Mouse (Mus musculus) MEL (cell line): Measurements from ENCODE around the gene Zbtb46. TPM values are rescaled to one million over a fixed set of nuclear protein-coding genes. Genes with fewer than 3 reads are reported as not detected.

ENCODE experiments used
- DNase-seq: peaks from one replicate; pipeline ENCODE4 v3.0.0; 2011; ENCODE audit warnings: low read depth, low spot score
- H3K27ac ChIP-seq: 2 replicates; pipeline ENCODE4 v1.5.1; 2012; ENCODE audit warnings: low read depth, mild to moderate bottlenecking, control low read depth, low read length, moderate library complexity; ENCODE audit not compliant: control insufficient read depth
- H3K27me3 ChIP-seq, 2 experiments: fragments of 150-350 bp in 1 of 2; sonication (generic) in 1 of 2; 2 replicates each; pipeline ENCODE4 v1.6.1; 2012; ENCODE audit warnings: low read length in 2 of 2, mild to moderate bottlenecking in 2 of 2, improper control_type of control experiment in 1 of 2, moderate library complexity in 1 of 2; ENCODE audit not compliant: insufficient read depth in 2 of 2, control insufficient read depth in 1 of 2
- H3K36me3 ChIP-seq, 2 experiments: 2 replicates each; pipeline ENCODE4 v1.6.1; 2012 to 2014; ENCODE audit warnings: low read length in 2 of 2, improper control_type of control experiment in 1 of 2, inconsistent platforms in 1 of 2, mild to moderate bottlenecking in 1 of 2; ENCODE audit not compliant: insufficient read depth in 2 of 2, control insufficient read depth in 1 of 2
- H3K4me1 ChIP-seq, 2 experiments: fragments of 150-350 bp in 1 of 2; sonication (generic) in 1 of 2; 2 replicates each; pipeline ENCODE4 v1.6.1; 2012; ENCODE audit warnings: low read length in 2 of 2, improper control_type of control experiment in 1 of 2, mild to moderate bottlenecking in 1 of 2; ENCODE audit not compliant: insufficient read depth in 2 of 2, control insufficient read depth in 1 of 2
- H3K4me3 ChIP-seq, 2 experiments: fragments of 150-350 bp in 1 of 2; sonication (generic) in 1 of 2; 2 replicates each; pipeline ENCODE4 v1.5.1; 2012; ENCODE audit warnings: low read depth in 2 of 2, low read length in 2 of 2, mild to moderate bottlenecking in 2 of 2, moderate library complexity in 2 of 2, control low read depth in 1 of 2, improper control_type of control experiment in 1 of 2; ENCODE audit not compliant: control insufficient read depth in 1 of 2, insufficient read depth in 1 of 2
- H3K79me2 ChIP-seq: 2 replicates; pipeline ENCODE4 v1.6.1; 2012; ENCODE audit warnings: mild to moderate bottlenecking, low read length, moderate library complexity; ENCODE audit not compliant: control insufficient read depth, poor library complexity, insufficient read depth
- H3K9ac ChIP-seq: 2 replicates; pipeline ENCODE4 v1.6.1; 2012; ENCODE audit warnings: low read depth, mild to moderate bottlenecking, control low read depth, low read length, moderate library complexity; ENCODE audit not compliant: control insufficient read depth, poor library complexity, severe bottlenecking
- H3K9me3 ChIP-seq: fragments of 150-350 bp; sonication (generic); replicated peaks from 2 replicates; pipeline ENCODE4 v1.6.1; 2012; ENCODE audit warnings: mild to moderate bottlenecking, low read length, improper control_type of control experiment, moderate library complexity; ENCODE audit not compliant: insufficient read depth
- CHD2 ChIP-seq: IDR thresholded peaks from 2 replicates; pipeline ENCODE4 v1.6.1; 2011; ENCODE audit warnings: low read length, improper control_type of control experiment
- CTCF ChIP-seq, 3 experiments: IDR thresholded peaks in 2 of 3; conservative IDR thresholded peaks in 1 of 3; 2 replicates each; pipeline ENCODE4 v1.5.1; 2011 to 2012; ENCODE audit warnings: low read length in 3 of 3, low read depth in 2 of 3, mild to moderate bottlenecking in 2 of 3, improper control_type of control experiment in 1 of 3, inconsistent platforms in 1 of 3, mixed read lengths in 1 of 3, moderate library complexity in 1 of 3; ENCODE audit not compliant: control insufficient read depth in 1 of 3, insufficient read depth in 1 of 3, poor library complexity in 1 of 3, severe bottlenecking in 1 of 3
- ELF1 ChIP-seq: IDR thresholded peaks from 2 replicates; pipeline ENCODE4 v1.6.1; 2014; ENCODE audit warnings: low read depth, mild to moderate bottlenecking, inconsistent platforms, low read length, improper control_type of control experiment, moderate library complexity
- ETS1 ChIP-seq: IDR thresholded peaks from 2 replicates; pipeline ENCODE4 v1.6.1; 2012; ENCODE audit warnings: low read depth, mild to moderate bottlenecking, inconsistent platforms, low read length, improper control_type of control experiment, moderate library complexity
- GABPA ChIP-seq: IDR thresholded peaks from 2 replicates; pipeline ENCODE4 v1.6.1; 2012; ENCODE audit warnings: low read depth, mild to moderate bottlenecking, inconsistent platforms, low read length, improper control_type of control experiment, moderate library complexity
- GATA1 ChIP-seq: IDR thresholded peaks from 2 replicates; pipeline ENCODE4 v1.6.1; 2011; ENCODE audit warnings: low read depth, low read length, improper control_type of control experiment
- HCFC1 ChIP-seq: IDR thresholded peaks from 2 replicates; pipeline ENCODE4 v1.6.1; 2012; ENCODE audit warnings: low read depth, mild to moderate bottlenecking, inconsistent platforms, low read length, improper control_type of control experiment, moderate library complexity
- JUND ChIP-seq: IDR thresholded peaks from 2 replicates; pipeline ENCODE4 v1.6.1; 2011; ENCODE audit warnings: low read depth, mild to moderate bottlenecking, improper control_type of control experiment, low read length
- MAFK ChIP-seq: IDR thresholded peaks from 2 replicates; pipeline ENCODE4 v1.6.1; 2011; ENCODE audit warnings: low read depth, mild to moderate bottlenecking, low read length, improper control_type of control experiment, borderline replicate concordance
- MAX ChIP-seq: IDR thresholded peaks from 2 replicates; pipeline ENCODE4 v1.6.1; 2011; ENCODE audit warnings: low read length, improper control_type of control experiment
- NELFE ChIP-seq: IDR thresholded peaks from 2 replicates; pipeline ENCODE4 v1.6.1; 2011; ENCODE audit warnings: low read depth, low read length, improper control_type of control experiment
- NRF1 ChIP-seq: IDR thresholded peaks from 2 replicates; pipeline ENCODE4 v1.6.1; 2014; ENCODE audit warnings: low read depth, mild to moderate bottlenecking, inconsistent platforms, low read length, improper control_type of control experiment, moderate library complexity; ENCODE audit not compliant: poor library complexity, insufficient read depth, severe bottlenecking
- POLR2AphosphoS2 ChIP-seq: IDR thresholded peaks from 2 replicates; pipeline ENCODE4 v1.6.1; 2011; ENCODE audit warnings: low read length, improper control_type of control experiment
- RCOR1 ChIP-seq: IDR thresholded peaks from 2 replicates; pipeline ENCODE4 v1.6.1; 2012; ENCODE audit warnings: low read depth, mild to moderate bottlenecking, inconsistent platforms, low read length, improper control_type of control experiment
- SMC3 ChIP-seq: IDR thresholded peaks from 2 replicates; pipeline ENCODE4 v1.6.1; 2011; ENCODE audit warnings: low read depth, low read length, improper control_type of control experiment
- TBP ChIP-seq: IDR thresholded peaks from 2 replicates; pipeline ENCODE4 v1.8.0; 2011; ENCODE audit warnings: low read depth, low read length, improper control_type of control experiment
- USF1 ChIP-seq: IDR thresholded peaks from 2 replicates; pipeline ENCODE4 v1.6.1; 2014; ENCODE audit warnings: low read depth, mild to moderate bottlenecking, inconsistent platforms, low read length, improper control_type of control experiment, moderate library complexity
- USF2 ChIP-seq, 2 experiments: IDR thresholded peaks; 2 replicates each; pipeline ENCODE4 v1.6.1; 2011 to 2012; ENCODE audit warnings: improper control_type of control experiment in 2 of 2, low read length in 2 of 2, borderline replicate concordance in 1 of 2, inconsistent platforms in 1 of 2, low read depth in 1 of 2, mild to moderate bottlenecking in 1 of 2; ENCODE audit not compliant: insufficient read depth in 1 of 2
- ZMIZ1 ChIP-seq: IDR thresholded peaks from 2 replicates; pipeline ENCODE4 v1.6.1; 2012; ENCODE audit warnings: low read depth, mild to moderate bottlenecking, inconsistent platforms, low read length, improper control_type of control experiment, moderate library complexity
- polyA plus RNA-seq, 2 experiments: library from polyadenylated mRNA; stranded (reverse) in 1 of 2; unstranded in 1 of 2; fragments of >175 nt in 1 of 2; fragments of >200 nt in 1 of 2; gene quantifications; 2 replicates each; pipeline versions ENCODE4 v1.2.1 to v1.2.4; 2012; ENCODE audit warnings: low replicate concordance in 2 of 2, low read depth in 1 of 2; ENCODE audit not compliant: insufficient read length in 2 of 2, insufficient read depth in 1 of 2, missing spikeins in 1 of 2
- total RNA-seq: library from RNA; depleted of rRNA; stranded (reverse); fragments of 300-350 nt; gene quantifications from 2 replicates; pipeline ENCODE4 v1.2.3, GENCODE M21; 2012

Zbtb46 gene
- total and polyA plus RNA-seq, 3 experiments, result 0.23 to 0.64 TPM; not detected in 1

GRCm38 (mm10) chr2:181491432-181492205, 32.4 kb upstream of the Zbtb46 start:
- peak overlapping the region; percentile 30 to 72; a peak in 3 of 4 replicates for H3K4me3 ChIP-seq

GRCm38 (mm10) chr2:181487338-181488277, 28.4 kb upstream of the Zbtb46 start:
- Histone ChIP-seq H3K4me3 (no peak overlapping the region), H3K9ac (no peak overlapping the region), H3K9me3 (no peaks in the 10 kb centered on the region), H3K27ac (no peak overlapping the region), H3K27me3 (peaks cover 16 to 38% of the 10 kb centered on the region in 2 experiments), H3K4me1 (peaks cover 4 to 6% of the 10 kb centered on the region in 2 experiments; a peak in 3 of 4 replicates), H3K79me2 (no peaks in the 10 kb centered on the region), H3K36me3 (peaks cover 0 to 3% of the 10 kb centered on the region in 2 experiments; a peak in 2 of 4 replicates)
- TF ChIP-seq ETS1 (no peak), HCFC1 (no peak), CHD2 (no peak), NELFE (no peak), ELF1 (no peak), TBP (no peak), USF2 (IDR thresholded peaks at IDR 0.05; ENCODE audit: borderline replicate concordance in 1 of 2, insufficient read depth in 1 of 2, low read depth in 1 of 2, low read length in 2 of 2) (no peak), JUND (no peak), MAX (no peak)
- DNase-seq, result no peak

More at GRCm38 (mm10) chr2:181491432-181492205, 32.4 kb upstream of the Zbtb46 start:
- DNase-seq, result peak; percentile 86
- H3K4me1 ChIP-seq, result peaks cover 6 to 12% of the 10 kb centered on the region in 2 experiments; a peak in 3 of 4 replicates
- no peaks in the 10 kb centered on the region; a peak in 1 of 4 replicates for H3K36me3 ChIP-seq
- H3K9ac ChIP-seq, result peak overlapping the region; percentile 42; the same call in 1 of the 2 replicates
- no peaks in the 10 kb centered on the region for H3K9me3 ChIP-seq
- H3K79me2 ChIP-seq, result no peaks in the 10 kb centered on the region
- TF ChIP-seq POLR2AphosphoS2 (no peak), RCOR1 (no peak), GABPA (no peak), ZMIZ1 (no peak), SMC3 (no peak), GATA1 (no peak), USF1 (no peak), CTCF (IDR thresholded peaks at IDR 0.05 in 2 of 3, conservative IDR thresholded peaks at IDR 0.05 in 1 of 3; ENCODE audit: control insufficient read depth in 1 of 3, insufficient read depth in 1 of 3, low read depth in 2 of 3, low read length in 3 of 3, poor library complexity in 1 of 3, severe bottlenecking in 1 of 3) (no peak), MAFK (no peak), USF2 (IDR thresholded peaks at IDR 0.05; ENCODE audit: borderline replicate concordance in 1 of 2, insufficient read depth in 1 of 2, low read depth in 1 of 2, low read length in 2 of 2) (no peak), ELF1 (no peak), MAX (no peak), NRF1 (no peak)
- H3K27ac ChIP-seq, result 0 out of 2 replicates have a peak overlapping the region, but pooled peaks have one; percentile 9
- H3K27me3 ChIP-seq, result peaks cover 11 to 21% of the 10 kb centered on the region in 2 experiments
